Mouse (Mus musculus) cerebellum, postnatal 10 days (tissue): ENCODE measurements around the gene Igsf9.

Experiments used
- DNase-seq, 2 experiments: peaks; one replicate each; pipeline ENCODE4 v3.0.0; 2021; ENCODE audit warnings: mixed read lengths in 2 of 2

The Igsf9 gene

GRCm38 (mm10) chr1:172499765-172500441 is 18.3 kb downstream of the Igsf9 start, which contains the start of gene Tagln2:
Gene Tagln2, plus strand, starts transcription at chr1:172500047.
- peak; percentile 49 to 66 for DNase-seq

GRCm38 (mm10) chr1:172500451-172501370 is 19.1 kb downstream of the Igsf9 start:
- peak; percentile 35 to 56 for DNase-seq

GRCm38 (mm10) chr1:172501371-172502144 is 20.0 kb downstream of the Igsf9 start:
- peak in 1 of 2 experiments; percentile 19 for DNase-seq

GRCm38 (mm10) chr1:172502145-172503110 is 20.8 kb downstream of the Igsf9 start:
- DNase-seq: no peak

GRCm38 (mm10) chr1:172503111-172503997 is 21.8 kb downstream of the Igsf9 start:
- peak; percentile 51 to 59 for DNase-seq

- DNase-seq: peak in 1 of 2 experiments; percentile 47
Measured at GRCm38 (mm10) chr1:172504756-172505155, 23.2 kb downstream of the Igsf9 start.

- no peak for DNase-seq
Measured at GRCm38 (mm10) chr1:172507001-172507400, 25.4 kb downstream of the Igsf9 start.

GRCm38 (mm10) chr1:172507701-172508100 is 26.1 kb downstream of the Igsf9 start:
- no peak for DNase-seq

GRCm38 (mm10) chr1:172508172-172508571 is 26.6 kb downstream of the Igsf9 start:
- no peak for DNase-seq

GRCm38 (mm10) chr1:172509235-172509634 is 27.6 kb downstream of the Igsf9 start:
- no peak for DNase-seq

GRCm38 (mm10) chr1:172509983-172510382 is 28.4 kb downstream of the Igsf9 start:
- DNase-seq: no peak

- DNase-seq: no peak
Measured at GRCm38 (mm10) chr1:172510421-172510972, 28.9 kb downstream of the Igsf9 start.

- DNase-seq: no peak
Measured at GRCm38 (mm10) chr1:172512962-172513361, 31.4 kb downstream of the Igsf9 start.

- DNase-seq: peak in 1 of 2 experiments; percentile 34
Measured at GRCm38 (mm10) chr1:172513525-172514212, 32.1 kb downstream of the Igsf9 start.

GRCm38 (mm10) chr1:172514213-172514529 is 32.6 kb downstream of the Igsf9 start:
- no peak for DNase-seq

GRCm38 (mm10) chr1:172514551-172515268 is 33.1 kb downstream of the Igsf9 start:
- DNase-seq: no peak

GRCm38 (mm10) chr1:172515396-172515795 is 33.8 kb downstream of the Igsf9 start:
- no peak for DNase-seq

GRCm38 (mm10) chr1:172518013-172518412 is 36.4 kb downstream of the Igsf9 start:
- no peak for DNase-seq

GRCm38 (mm10) chr1:172519644-172520043 is 38.1 kb downstream of the Igsf9 start:
- no peak for DNase-seq
